Mouse (Mus musculus) heart, postnatal 0 days (tissue): Measurements from ENCODE around the gene Scpep1. TPM values are rescaled to one million over a fixed set of nuclear protein-coding genes. Genes with fewer than 3 reads are reported as not detected.

Source experiments
- ATAC-seq: fragments of 200-750 bp; cut with Nextera tagmentation; 2 replicates; pipeline ENCODE4 v1.8.0; 2017; ENCODE audit warnings: low read depth, moderate number of reproducible peaks, moderate library complexity; ENCODE audit not compliant: insufficient read depth
- DNase-seq: peaks from one replicate; pipeline ENCODE4 v3.0.0-alpha.2; 2016; ENCODE audit warnings: low spot score
- H3K27ac ChIP-seq: fragments of 300-500 bp; sonication (generic); 2 replicates; pipeline ENCODE4 v1.5.1; 2014; ENCODE audit warnings: low read depth, mild to moderate bottlenecking
- H3K27me3 ChIP-seq: fragments of 300-500 bp; sonication (generic); 2 replicates; pipeline ENCODE4 v1.6.1; 2014; ENCODE audit warnings: low read length, mixed read lengths; ENCODE audit not compliant: control insufficient read depth, insufficient read depth
- H3K36me3 ChIP-seq: fragments of 300-500 bp; sonication (generic); replicated peaks from 2 replicates; pipeline ENCODE4 v1.6.1; 2014; ENCODE audit warnings: low read length, mixed read lengths; ENCODE audit not compliant: control insufficient read depth, insufficient read depth
- H3K4me1 ChIP-seq: fragments of 300-500 bp; sonication (generic); 2 replicates; pipeline ENCODE4 v1.6.1; 2014; ENCODE audit warnings: antibody characterized with exemption; ENCODE audit not compliant: control insufficient read depth, insufficient read depth
- H3K4me2 ChIP-seq: fragments of 300-500 bp; sonication (generic); 2 replicates; pipeline ENCODE4 v1.6.1; 2014; ENCODE audit warnings: low read depth, mild to moderate bottlenecking, low read length, moderate library complexity
- H3K4me3 ChIP-seq: fragments of 300-500 bp; sonication (generic); 2 replicates; pipeline ENCODE4 v1.5.1; 2014; ENCODE audit warnings: low read depth, low read length
- H3K9ac ChIP-seq: fragments of 300-500 bp; sonication (generic); replicated peaks from 2 replicates; pipeline ENCODE4 v1.6.1; 2014; ENCODE audit warnings: low read depth, low read length, mixed read lengths
- H3K9me3 ChIP-seq: fragments of 300-500 bp; sonication (generic); replicated peaks from 2 replicates; pipeline ENCODE4 v1.6.1; 2016; ENCODE audit warnings: low read length; ENCODE audit not compliant: control insufficient read depth
- CTCF ChIP-seq: IDR thresholded peaks from 2 replicates; pipeline ENCODE4 v1.5.1; 2016; ENCODE audit warnings: antibody characterized with exemption, control low read depth, low read depth
- EP300 ChIP-seq: IDR thresholded peaks from 2 replicates; pipeline ENCODE4 v1.6.1; 2016; ENCODE audit warnings: antibody characterized with exemption, low read depth
- WGBS: fragments of 180-500 bp; shearing (Covaris S2); extraction: QIAGEN DNeasy Blood & Tissue Kit; methylation state at CpG from one replicate; pipeline ENCODE4 v1.1.7; 2014; 5-methylcytosine and 5-hydroxymethylcytosine counted together
- polyA plus RNA-seq: library from polyadenylated mRNA; unstranded; fragments of >200 nt; fragmentation: Nextera tagmentation; extraction: Ambion mirVana; gene quantifications from 2 replicates; pipeline ENCODE4 v1.2.1, GENCODE M21; 2015
- total RNA-seq: library from RNA; depleted of rRNA; stranded (reverse); fragments of >200 nt; gene quantifications from 2 replicates; pipeline ENCODE4 v1.2.3, GENCODE M21; 2014; ENCODE audit warnings: low replicate concordance

Gene Scpep1
- total and polyA plus RNA-seq, 2 experiments from 2014 or later = 36.9 to 44.6 TPM

DNA sequence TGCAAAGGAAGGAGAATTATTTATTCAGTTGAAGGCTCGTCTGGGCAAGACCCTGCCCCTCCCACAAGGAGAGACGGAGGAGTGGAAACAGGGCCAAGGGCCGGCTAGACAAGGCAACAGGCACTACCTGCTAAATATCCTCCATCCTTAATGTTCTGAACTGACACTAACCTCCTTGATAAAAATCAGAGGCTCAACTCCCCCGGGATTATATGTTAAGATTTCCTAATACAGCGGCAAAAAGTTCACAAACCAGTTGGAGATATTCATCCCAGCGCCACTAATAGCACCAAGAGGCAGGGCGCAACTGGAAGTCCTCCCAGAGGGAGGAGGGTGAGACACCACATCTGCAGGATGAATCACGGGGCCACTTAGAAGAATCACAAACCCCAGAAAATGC lies 6.4 kb downstream of the Scpep1 start:
- no peaks in the 10 kb centered on the region for H3K9me3 ChIP-seq
- H3K27me3 ChIP-seq = no peaks in the 10 kb centered on the region
- no peak overlapping the region for H3K4me3 ChIP-seq
- H3K9ac ChIP-seq = no peak overlapping the region
- no peak overlapping the region for H3K27ac ChIP-seq
- 80% methylated on average over 8 of the region's 8 CpGs for WGBS
- TF ChIP-seq CTCF = no peak
- no peak for TF ChIP-seq EP300
- no peaks in the 10 kb centered on the region for H3K4me1 ChIP-seq
- peaks cover 23% of the 10 kb centered on the region for H3K36me3 ChIP-seq
- DNase-seq (no peak), ATAC-seq (no peak)
- H3K4me2 ChIP-seq = no peak overlapping the region

DNA sequence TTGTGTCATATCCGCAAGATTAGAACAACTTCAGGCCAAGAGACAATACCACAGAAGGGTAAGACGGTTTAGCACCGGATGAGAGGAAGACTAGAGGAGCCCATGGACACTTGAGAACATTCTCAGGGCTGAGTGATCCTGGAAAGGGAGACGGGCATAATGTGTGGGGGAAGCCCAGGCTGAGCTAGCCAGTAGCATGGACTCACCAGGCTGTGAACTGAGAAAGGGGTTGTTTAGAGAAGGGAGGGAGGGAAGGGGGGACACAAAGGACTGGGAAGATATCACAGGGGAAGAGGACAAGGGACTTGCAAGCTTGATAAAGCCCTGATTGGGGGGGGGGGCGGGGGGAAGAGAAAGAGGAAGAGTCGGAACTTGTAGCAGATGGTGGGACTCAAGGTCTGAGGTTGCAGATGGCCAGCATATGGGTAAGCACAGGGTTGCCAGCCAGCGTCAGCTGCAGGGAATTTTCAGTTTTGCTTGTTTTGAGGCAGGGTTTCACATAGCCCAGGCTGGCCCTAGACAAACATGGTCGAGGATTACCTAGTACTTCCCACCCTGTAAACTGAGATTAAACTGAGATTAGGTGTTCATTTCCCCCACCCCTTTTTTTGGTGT lies 9.2 kb downstream of the Scpep1 start:
- H3K9ac ChIP-seq = no peak overlapping the region
- H3K4me2 ChIP-seq = no peak overlapping the region
- H3K4me3 ChIP-seq = no peak overlapping the region
- H3K27me3 ChIP-seq = no peaks in the 10 kb centered on the region
- no peaks in the 10 kb centered on the region for H3K9me3 ChIP-seq
- ATAC-seq (no peak), DNase-seq (no peak)
- no peak overlapping the region for H3K27ac ChIP-seq
- no peak for TF ChIP-seq CTCF
- TF ChIP-seq EP300 = no peak
- WGBS = 73% methylated on average over 7 of the region's 8 CpGs
- no peaks in the 10 kb centered on the region for H3K4me1 ChIP-seq
- peaks cover 31% of the 10 kb centered on the region for H3K36me3 ChIP-seq

DNA sequence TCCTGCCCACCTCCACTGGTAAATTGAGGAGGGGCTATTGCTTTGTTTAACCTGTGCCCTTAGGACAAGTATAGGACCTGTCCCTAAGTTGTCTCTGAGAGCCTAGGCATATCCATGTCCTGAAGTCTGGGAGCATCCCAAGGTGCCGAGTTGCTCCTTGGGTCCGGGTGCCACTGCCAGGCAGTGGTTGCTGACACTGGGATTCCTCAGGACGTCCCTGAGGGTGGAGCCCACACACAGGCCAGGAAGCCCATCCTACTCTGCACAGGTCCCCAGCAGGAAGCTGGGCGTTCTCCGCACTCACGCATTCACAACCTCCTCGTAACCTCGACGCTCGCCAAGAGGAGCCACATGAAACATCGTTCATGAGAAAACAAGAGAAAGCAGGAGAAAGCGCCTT lies 13.8 kb downstream of the Scpep1 start:
- H3K27me3 ChIP-seq = no peaks in the 10 kb centered on the region
- ATAC-seq = no peak
- no peak overlapping the region for H3K4me2 ChIP-seq
- no peak for DNase-seq
- no peak overlapping the region for H3K9ac ChIP-seq
- TF ChIP-seq EP300 (no peak), CTCF (no peak)
- H3K27ac ChIP-seq = no peak overlapping the region
- H3K36me3 ChIP-seq = peaks cover 26% of the 10 kb centered on the region
- no peaks in the 10 kb centered on the region for H3K4me1 ChIP-seq
- no peaks in the 10 kb centered on the region for H3K9me3 ChIP-seq
- H3K4me3 ChIP-seq = no peak overlapping the region
- WGBS = 77% methylated on average over 12 of the region's 12 CpGs

DNA sequence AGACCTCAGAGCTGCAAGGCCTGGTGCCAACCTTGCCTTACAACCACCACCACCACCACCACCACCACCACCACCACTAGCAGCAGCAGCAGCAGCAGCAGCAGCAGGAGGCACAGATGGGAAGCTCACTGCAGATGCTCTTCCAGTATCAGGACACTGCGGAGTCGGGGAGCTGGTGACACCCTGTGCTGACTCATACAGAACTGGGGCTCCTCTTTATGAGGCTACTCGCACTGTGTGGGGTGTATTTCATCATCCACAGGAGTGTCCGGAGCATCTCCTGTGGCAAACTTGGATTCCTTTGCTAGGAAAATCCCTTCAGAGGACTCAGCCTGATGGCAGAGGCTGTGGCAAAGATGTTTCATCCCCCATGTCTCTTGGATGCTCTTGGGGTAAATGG lies 15.6 kb downstream of the Scpep1 start:
- ATAC-seq = no peak
- 86% methylated on average over 4 of the region's 4 CpGs for WGBS
- TF ChIP-seq CTCF = no peak
- no peak for TF ChIP-seq EP300

DNA sequence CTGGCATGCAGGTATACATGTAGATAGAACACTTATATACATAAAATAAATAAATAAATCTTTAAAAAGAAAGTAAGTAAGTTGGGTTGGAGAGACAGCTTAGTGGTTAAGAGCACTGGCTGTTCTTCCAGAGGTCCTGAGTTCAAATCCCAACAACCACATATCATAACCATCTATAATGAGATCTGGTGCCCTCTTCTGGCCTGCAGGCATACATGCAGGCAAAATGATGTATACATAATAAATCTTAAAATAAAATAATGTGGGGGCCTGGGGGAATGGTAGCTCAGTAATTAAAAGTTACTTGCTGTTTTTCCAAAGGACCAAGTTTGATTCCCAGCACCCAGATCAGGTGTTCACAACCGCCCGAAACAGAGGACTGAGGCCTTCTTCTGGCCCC lies 16.5 kb downstream of the Scpep1 start:
- Histone ChIP-seq H3K27ac (no peak overlapping the region), H3K36me3 (peaks cover 15% of the 10 kb centered on the region), H3K4me2 (no peak overlapping the region), H3K9me3 (no peaks in the 10 kb centered on the region), H3K27me3 (no peaks in the 10 kb centered on the region), H3K4me3 (no peak overlapping the region), H3K9ac (no peak overlapping the region), H3K4me1 (no peaks in the 10 kb centered on the region)
- 97% methylated on average over 2 of the region's 2 CpGs for WGBS
- DNase-seq (no peak), ATAC-seq (no peak)
- TF ChIP-seq CTCF (peak; percentile 15; the same call in 1 of the 2 replicates), EP300 (no peak)

More for the DNA sequence above, 15.6 kb downstream of the Scpep1 start:
- Histone ChIP-seq H3K27ac (no peak overlapping the region), H3K4me3 (no peak overlapping the region), H3K9ac (no peak overlapping the region), H3K27me3 (no peaks in the 10 kb centered on the region), H3K36me3 (peaks cover 24% of the 10 kb centered on the region; the same call in 1 of the 2 replicates), H3K4me2 (no peak overlapping the region), H3K4me1 (no peaks in the 10 kb centered on the region), H3K9me3 (no peaks in the 10 kb centered on the region)
- DNase-seq = no peak

DNA sequence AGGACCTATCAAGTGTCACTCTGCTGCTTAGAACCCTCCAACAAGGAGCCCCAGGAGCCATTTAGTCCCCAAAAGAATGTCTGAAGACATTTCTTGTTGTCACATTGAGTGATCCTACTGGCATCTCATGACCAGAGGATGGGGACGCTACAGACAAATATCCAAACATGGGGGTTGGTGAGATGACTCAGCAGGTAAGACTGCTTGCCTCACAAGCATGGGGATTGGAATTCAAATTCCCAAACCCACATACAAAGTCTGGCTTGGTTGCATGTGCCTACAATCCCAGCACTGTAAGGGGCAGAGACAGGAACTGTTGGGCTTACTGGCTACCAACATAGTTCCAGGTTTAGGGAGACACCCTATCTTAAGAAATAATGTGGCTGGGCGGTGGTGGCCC lies 17.4 kb downstream of the Scpep1 start:
- Histone ChIP-seq H3K36me3 (peaks cover 8% of the 10 kb centered on the region), H3K27ac (no peak overlapping the region), H3K9me3 (no peaks in the 10 kb centered on the region), H3K9ac (no peak overlapping the region), H3K4me1 (no peaks in the 10 kb centered on the region), H3K4me3 (no peak overlapping the region), H3K27me3 (no peaks in the 10 kb centered on the region), H3K4me2 (no peak overlapping the region)
- TF ChIP-seq EP300 (no peak), CTCF (no peak)
- DNase-seq (no peak), ATAC-seq (no peak)
- 87% methylated on average over 2 of the region's 2 CpGs for WGBS
